Mouse (Mus musculus) erythroblast, embryonic 14.5 days (primary cell): ENCODE measurements around the gene Rcc2.

Experiments used
- GATA1 ChIP-seq: IDR thresholded peaks from 2 replicates; pipeline ENCODE4 v1.6.1; 2012; ENCODE audit warnings: low read length, inconsistent platforms, mixed read lengths
- TAL1 ChIP-seq: IDR thresholded peaks from 3 replicates; pipeline ENCODE4 v1.6.1; 2012; ENCODE audit warnings: low read length, inconsistent platforms, mixed read lengths

- no peak for TF ChIP-seq TAL1
- TF ChIP-seq GATA1: no peak
Observed at GRCm38 (mm10) chr4:140744654-140745053, 44.3 kb downstream of the Rcc2 start.
